Comparison of ENCODE assay signal across 10 mouse cellular contexts in genomic region chr2:32364121-32364520, GRCm38 (mm10). TPM values are rescaled to one million over a fixed set of nuclear protein-coding genes. Genes with fewer than 3 reads are reported as not detected.
DNase-seq lines count a peak whose midpoint lies in the region; ATAC-seq and TF ChIP-seq lines count a peak whose summit lies in the region.
"Had no signal": no experiment of that assay in that cellular context is flagged by ENCODE, and none has a peak within 500 bp of the region (broad histone marks: within the 10 kb centered on the region; RNA-seq: fewer than 3 reads in every experiment).

No protein-coding gene starts in this region.

- TF ChIP-seq CTCF in layer of hippocampus, adult 2 months (conservative IDR thresholded peaks at IDR 0.05): no peak

- H3K4me3 ChIP-seq in layer of hippocampus, adult 2 months: peak overlapping the region; percentile 79; the same call in 1 of the 2 replicates
- peak overlapping the region; percentile 81 for H3K4me3 ChIP-seq in forebrain, embryonic 12.5 days (replicated peaks)
- peak overlapping the region; percentile 84 for H3K4me3 ChIP-seq in limb, embryonic 11.5 days (ENCODE audit: low read depth, low read length)
- peak overlapping the region; percentile 66 for H3K4me3 ChIP-seq in neural tube, embryonic 13.5 days

- peak overlapping the region; percentile 89 for H3K4me2 ChIP-seq in forebrain, embryonic 12.5 days
- H3K4me2 ChIP-seq in limb, embryonic 11.5 days (ENCODE audit: low read depth, severe bottlenecking): peak overlapping the region; percentile 80; the same call in 1 of the 2 replicates
- peak overlapping the region; percentile 92 for H3K4me2 ChIP-seq in neural tube, embryonic 13.5 days

- 86% methylated on average over 8 of the region's 8 CpGs for WGBS in forebrain, embryonic 12.5 days
- WGBS in limb, embryonic 11.5 days: 91% methylated on average over 8 of the region's 8 CpGs
- 88% methylated on average over 8 of the region's 8 CpGs for WGBS in neural tube, embryonic 13.5 days

- intact Hi-C loops in left cerebral cortex, postnatal 36 days (cut with DNase I): loop anchor here (5.0 kb wide), 1 partner anchor 33 kb away; the partner anchor contains the start of gene Ptges2

- H3K9ac ChIP-seq in forebrain, embryonic 12.5 days: no peak overlapping the region; the same call in 1 of the 2 replicates
- 0 out of 2 replicates have a peak overlapping the region, but pooled peaks have one; percentile 88 for H3K9ac ChIP-seq in limb, embryonic 11.5 days (ENCODE audit: low read length)
- peak overlapping the region; percentile 93 for H3K9ac ChIP-seq in neural tube, embryonic 13.5 days

- H3K36me3 ChIP-seq in forebrain, embryonic 12.5 days (replicated peaks): peaks cover 28% of the 10 kb centered on the region
- peaks cover 3% of the 10 kb centered on the region; the same call in 1 of the 2 replicates for H3K36me3 ChIP-seq in limb, embryonic 11.5 days (ENCODE audit: control insufficient read depth, insufficient read depth, low read length)
- peaks cover 37% of the 10 kb centered on the region for H3K36me3 ChIP-seq in neural tube, embryonic 13.5 days

- H3K4me1 ChIP-seq in forebrain, embryonic 12.5 days: peaks cover 30% of the 10 kb centered on the region
- peaks cover 11% of the 10 kb centered on the region for H3K4me1 ChIP-seq in limb, embryonic 11.5 days (ENCODE audit: control insufficient read depth, insufficient read depth, low read length)
- H3K4me1 ChIP-seq in neural tube, embryonic 13.5 days (replicated peaks): peaks cover 28% of the 10 kb centered on the region

- H3K27ac ChIP-seq in layer of hippocampus, adult 2 months: no peak overlapping the region
- H3K27ac ChIP-seq in forebrain, embryonic 12.5 days: no peak overlapping the region
- no peak overlapping the region for H3K27ac ChIP-seq in limb, embryonic 11.5 days (replicated peaks; ENCODE audit: low read depth, low read length)
- no peak overlapping the region for H3K27ac ChIP-seq in neural tube, embryonic 13.5 days (replicated peaks)

- no peak for ATAC-seq in forebrain, embryonic 12.5 days (ENCODE audit: low FRiP score)
- ATAC-seq in limb, embryonic 11.5 days (ENCODE audit: insufficient number of reproducible peaks, low FRiP score, low TSS enrichment, low read depth): no peak
- ATAC-seq in neural tube, embryonic 13.5 days (ENCODE audit: low read depth): no peak
- ATAC-seq in CD4-positive, CD25-positive, alpha-beta regulatory T cell, adult 4 months: no peak

- DNase-seq in layer of hippocampus, adult 2 months (ENCODE audit: low spot score in 2 of 2): no peak
- no peak for DNase-seq in layer of hippocampus, postnatal 25 days (ENCODE audit: extremely low spot score in 1 of 2, low spot score in 1 of 2)
- DNase-seq in limb, embryonic 11.5 days (ENCODE audit: low spot score): no peak
- no peak for DNase-seq in left cerebral cortex, postnatal 36 days (ENCODE audit: low spot score in 2 of 2)
- no peak for DNase-seq in gastrocnemius, adult 18-20 months (ENCODE audit: low spot score)

- peaks cover 14% of the 10 kb centered on the region for H3K27me3 ChIP-seq in forebrain, embryonic 12.5 days
- H3K27me3 ChIP-seq in limb, embryonic 11.5 days (ENCODE audit: control insufficient read depth, insufficient read depth, low read length): no peaks in the 10 kb centered on the region
- peaks cover 9% of the 10 kb centered on the region for H3K27me3 ChIP-seq in neural tube, embryonic 13.5 days

- no peaks in the 10 kb centered on the region for H3K9me3 ChIP-seq in forebrain, embryonic 12.5 days
- H3K9me3 ChIP-seq in limb, embryonic 11.5 days (ENCODE audit: control insufficient read depth, low read length): no peaks in the 10 kb centered on the region
- no peaks in the 10 kb centered on the region for H3K9me3 ChIP-seq in neural tube, embryonic 13.5 days

RNA-seq across cellular contexts. Expression of gene Dnm1, which starts 11.0 kb away (rescaled TPM):
- 1,000 to 10,000 TPM; 1,274 to 1,381 TPM for total RNA-seq in layer of hippocampus, adult 2 months (2021)
- 1,000 to 10,000 TPM; 1,309 to 1,323 TPM for total RNA-seq in layer of hippocampus, postnatal 25 days (2021)
- polyA plus RNA-seq in forebrain, embryonic 12.5 days (2016; fragmentation: Nextera tagmentation; extraction: Ambion mirVana): 18.6 and 19.4 TPM in 2 replicates
- 36.1 and 39.9 TPM in 2 replicates for polyA plus RNA-seq in limb, embryonic 11.5 days (2014; fragmentation: Nextera tagmentation; extraction: Ambion mirVana)
- polyA plus RNA-seq in neural tube, embryonic 13.5 days (2015; fragmentation: Nextera tagmentation; extraction: Ambion mirVana): 44.3 and 47.0 TPM in 2 replicates
- not detected for polyA plus RNA-seq in CD4-positive, CD25-positive, alpha-beta regulatory T cell, adult 4 months (2017; shearing (Covaris generic))
- 1,000 to 10,000 TPM; 1,215 to 1,406 TPM for total RNA-seq in left cerebral cortex, postnatal 36 days (2021)
- total RNA-seq in gastrocnemius, adult 18-20 months (2021): 1 to 10 TPM; 3.5 to 5.3 TPM
- polyA plus RNA-seq: inflammation-experienced regulatory T-cells, adult 6 months had no signal

RNA-seq across cellular contexts. Expression of gene Ciz1, which starts 12.0 kb away (rescaled TPM):
- total RNA-seq in layer of hippocampus, adult 2 months (2021): 10 to 100 TPM; 75.3 to 92.7 TPM
- 10 to 100 TPM; 56.1 to 85.3 TPM for total RNA-seq in layer of hippocampus, postnatal 25 days (2021)
- 59.1 and 67.5 TPM in 2 replicates for polyA plus RNA-seq in forebrain, embryonic 12.5 days (2016; fragmentation: Nextera tagmentation; extraction: Ambion mirVana)
- polyA plus RNA-seq in limb, embryonic 11.5 days (2014; fragmentation: Nextera tagmentation; extraction: Ambion mirVana): 52.2 and 67.8 TPM in 2 replicates
- 49.9 and 51.1 TPM in 2 replicates for polyA plus RNA-seq in neural tube, embryonic 13.5 days (2015; fragmentation: Nextera tagmentation; extraction: Ambion mirVana)
- polyA plus RNA-seq in CD4-positive, CD25-positive, alpha-beta regulatory T cell, adult 4 months (2017; shearing (Covaris generic)): 100 to 1,000 TPM in 1 of 2 experiments, 10 to 100 TPM in 1; 58.7 to 103 TPM
- 10 to 100 TPM; 60.4 to 97.8 TPM for total RNA-seq in left cerebral cortex, postnatal 36 days (2021)
- total RNA-seq in gastrocnemius, adult 18-20 months (2021): 10 to 100 TPM; 25.6 to 27.5 TPM

RNA-seq across cellular contexts. Expression of gene 1110008P14Rik, which starts 17.6 kb away (rescaled TPM):
- total RNA-seq in layer of hippocampus, adult 2 months (2021): 100 to 1,000 TPM; 160 to 170 TPM
- 100 to 1,000 TPM; 194 to 197 TPM for total RNA-seq in layer of hippocampus, postnatal 25 days (2021)
- polyA plus RNA-seq in forebrain, embryonic 12.5 days (2016; fragmentation: Nextera tagmentation; extraction: Ambion mirVana): 51.0 and 51.4 TPM in 2 replicates
- polyA plus RNA-seq in limb, embryonic 11.5 days (2014; fragmentation: Nextera tagmentation; extraction: Ambion mirVana): 39.4 and 44.4 TPM in 2 replicates
- 101 and 135 TPM in 2 replicates for polyA plus RNA-seq in neural tube, embryonic 13.5 days (2015; fragmentation: Nextera tagmentation; extraction: Ambion mirVana)
- polyA plus RNA-seq in CD4-positive, CD25-positive, alpha-beta regulatory T cell, adult 4 months (2017; shearing (Covaris generic)): 10 to 100 TPM; 46.6 to 52.9 TPM
- 100 to 1,000 TPM; 312 to 437 TPM for total RNA-seq in left cerebral cortex, postnatal 36 days (2021)
- 10 to 100 TPM; 42.6 to 47.1 TPM for total RNA-seq in gastrocnemius, adult 18-20 months (2021)

RNA-seq across cellular contexts. Expression of gene Lcn2, which starts 23.9 kb away (rescaled TPM):
- under 1 TPM in 1 of 2 experiments, not detected in 1; 0.69 TPM for total RNA-seq in layer of hippocampus, adult 2 months (2021)
- under 1 TPM; 0.56 to 0.81 TPM for total RNA-seq in layer of hippocampus, postnatal 25 days (2021)
- polyA plus RNA-seq in forebrain, embryonic 12.5 days (2016; fragmentation: Nextera tagmentation; extraction: Ambion mirVana): 0.45 and 0.50 TPM in 2 replicates
- 0.35 TPM in 1 of 2 replicates, not detected in the other for polyA plus RNA-seq in limb, embryonic 11.5 days (2014; fragmentation: Nextera tagmentation; extraction: Ambion mirVana)
- 0.56 and 1.4 TPM in 2 replicates for polyA plus RNA-seq in neural tube, embryonic 13.5 days (2015; fragmentation: Nextera tagmentation; extraction: Ambion mirVana)
- not detected for polyA plus RNA-seq in CD4-positive, CD25-positive, alpha-beta regulatory T cell, adult 4 months (2017; shearing (Covaris generic))
- total RNA-seq in left cerebral cortex, postnatal 36 days (2021): 1 to 10 TPM in 1 of 2 experiments, under 1 TPM in 1; 0.91 to 1.8 TPM
- total RNA-seq in gastrocnemius, adult 18-20 months (2021): 1 to 10 TPM; 1.4 to 4.8 TPM
- total RNA-seq: MEL had no signal

RNA-seq across cellular contexts. Expression of gene Ptges2, which starts 31.6 kb away (rescaled TPM):
- total RNA-seq in layer of hippocampus, adult 2 months (2021): 10 to 100 TPM; 33.8 to 35.5 TPM
- total RNA-seq in layer of hippocampus, postnatal 25 days (2021): 10 to 100 TPM; 40.1 to 41.9 TPM
- 29.6 and 29.9 TPM in 2 replicates for polyA plus RNA-seq in forebrain, embryonic 12.5 days (2016; fragmentation: Nextera tagmentation; extraction: Ambion mirVana)
- polyA plus RNA-seq in limb, embryonic 11.5 days (2014; fragmentation: Nextera tagmentation; extraction: Ambion mirVana): 29.0 and 32.3 TPM in 2 replicates
- 44.3 and 46.0 TPM in 2 replicates for polyA plus RNA-seq in neural tube, embryonic 13.5 days (2015; fragmentation: Nextera tagmentation; extraction: Ambion mirVana)
- under 1 TPM; 0.34 to 0.50 TPM for polyA plus RNA-seq in CD4-positive, CD25-positive, alpha-beta regulatory T cell, adult 4 months (2017; shearing (Covaris generic))
- 10 to 100 TPM; 40.6 to 54.8 TPM for total RNA-seq in left cerebral cortex, postnatal 36 days (2021)
- 10 to 100 TPM; 37.1 to 43.0 TPM for total RNA-seq in gastrocnemius, adult 18-20 months (2021)

Comparison
In these comparisons a context has a peak if more than half of its experiments do, and no peak if none do; other contexts are left out.
1. RNA of gene Dnm1, which starts 11.0 kb away (total RNA-seq): 1,215 to 1,406 TPM in left cerebral cortex, postnatal 36 days, 1,274 to 1,381 TPM in layer of hippocampus, adult 2 months and 1,309 to 1,323 TPM in layer of hippocampus, postnatal 25 days; 3.5 to 5.3 TPM in gastrocnemius, adult 18-20 months; every median in the first group is over 100 times any median in the second.
2. Peak in every context shown above with its lines, with median percentiles within 50 percentile points of each other: H3K4me3 ChIP-seq and H3K4me2 ChIP-seq.